Mouse (Mus musculus): ENCODE measurements around the gene Erc1. TPM values are rescaled to one million over a fixed set of nuclear protein-coding genes. Genes with fewer than 3 reads are reported as not detected.
"Not testable (repeated sequence)": the region's sequence is repeated elsewhere in the genome, so short reads cannot be mapped to it uniquely, and the experiment has no call there.

Erc1 gene
- total RNA-seq, 1 experiment from 2014 or later = 24.7 TPM

- DNase-seq = peak; percentile 51
Observed at GRCm38 (mm10) chr6:119709552-119709951, 138.4 kb downstream of the Erc1 start.

DNA sequence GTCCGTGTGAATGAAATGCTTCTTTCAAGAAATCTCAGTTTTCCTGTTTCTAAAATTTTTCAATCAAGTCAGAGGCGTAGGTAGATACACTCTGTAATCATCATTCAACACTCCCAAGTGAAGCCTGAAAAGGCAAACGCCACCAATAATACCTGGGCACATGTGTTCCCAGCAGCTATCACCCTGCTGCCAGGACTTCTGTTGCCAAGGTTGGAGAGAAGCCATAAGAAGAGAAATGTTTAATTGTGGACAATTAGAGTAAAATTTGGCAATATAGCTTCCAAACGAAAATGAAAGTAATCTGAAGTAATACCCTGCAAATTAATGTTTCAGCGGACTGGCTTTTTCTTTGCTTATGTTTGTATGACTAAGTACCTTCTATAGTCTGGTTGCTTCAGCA lies 140.1 kb downstream of the Erc1 start:
- DNase-seq = no peak

- no peak for DNase-seq
Observed at GRCm38 (mm10) chr6:119704899-119705298, 143.1 kb downstream of the Erc1 start.

- no peak for DNase-seq
Observed at GRCm38 (mm10) chr6:119692754-119693153, 155.2 kb downstream of the Erc1 start.

DNA sequence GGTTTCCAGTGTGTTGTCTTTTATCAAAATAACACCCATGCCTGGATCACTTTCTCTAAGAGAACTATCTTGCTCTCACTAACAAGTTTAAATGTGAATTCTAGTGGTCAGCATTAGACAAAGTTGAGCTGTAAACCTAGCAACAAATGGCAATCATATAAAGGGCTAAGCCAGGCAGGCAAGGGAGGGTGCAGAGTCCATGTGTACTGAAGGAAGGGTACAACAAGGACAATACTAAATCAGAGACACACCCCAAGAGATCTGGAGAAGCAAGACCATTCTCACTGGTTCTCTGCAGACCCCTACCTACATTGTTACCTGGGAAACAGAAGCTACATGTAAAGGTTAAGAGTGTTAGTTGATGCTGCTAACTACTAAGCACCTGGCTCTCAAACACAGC lies 161.5 kb downstream of the Erc1 start:
- no peak for DNase-seq

DNA sequence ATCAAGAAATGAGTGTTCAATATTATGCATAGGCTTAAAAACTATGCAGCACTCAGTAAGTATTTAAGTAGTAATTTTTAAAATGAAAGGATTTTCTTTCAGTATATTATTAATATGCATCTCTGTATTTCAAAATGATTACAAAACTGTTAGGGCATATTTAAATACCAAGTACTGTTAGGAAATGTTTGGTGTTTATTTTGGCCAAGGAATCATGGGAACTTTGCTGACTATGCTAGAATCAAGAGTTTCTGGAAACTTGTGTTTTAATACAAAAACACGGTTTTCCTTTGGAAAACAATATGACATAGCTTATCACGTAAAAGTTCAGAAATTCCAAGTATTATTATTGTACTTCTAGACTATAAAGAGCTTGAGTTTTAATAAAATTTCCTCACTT lies 167.2 kb downstream of the Erc1 start:
- no peak for DNase-seq

DNA sequence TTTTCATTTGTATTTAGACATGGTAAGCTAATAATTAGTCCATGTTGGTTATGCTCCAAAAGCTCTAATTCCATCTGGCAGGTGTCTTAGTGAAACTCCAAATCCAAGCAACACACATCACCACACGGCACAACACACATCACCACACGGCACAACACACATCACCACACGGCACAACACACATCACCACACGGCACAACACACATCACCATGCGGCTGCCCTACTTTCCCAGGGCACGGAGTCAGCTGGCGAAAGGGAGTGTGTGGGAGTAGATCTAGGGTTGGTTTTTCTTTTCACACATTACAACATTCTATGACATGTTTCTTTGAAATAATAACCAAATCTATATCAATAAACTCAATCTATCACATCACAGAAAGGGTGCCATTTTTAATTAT lies 173.2 kb downstream of the Erc1 start:
- DNase-seq = no peak

GRCm38 (mm10) chr6:119674201-119674810 lies 173.7 kb downstream of the Erc1 start:
- no peak for DNase-seq

GRCm38 (mm10) chr6:119669746-119670145 lies 178.2 kb downstream of the Erc1 start:
- peak; percentile 6 for DNase-seq

GRCm38 (mm10) chr6:119662936-119663335 lies 185.0 kb downstream of the Erc1 start:
- DNase-seq = no peak

- no peak for DNase-seq
Observed at GRCm38 (mm10) chr6:119661081-119661493, 186.9 kb downstream of the Erc1 start.

DNA sequence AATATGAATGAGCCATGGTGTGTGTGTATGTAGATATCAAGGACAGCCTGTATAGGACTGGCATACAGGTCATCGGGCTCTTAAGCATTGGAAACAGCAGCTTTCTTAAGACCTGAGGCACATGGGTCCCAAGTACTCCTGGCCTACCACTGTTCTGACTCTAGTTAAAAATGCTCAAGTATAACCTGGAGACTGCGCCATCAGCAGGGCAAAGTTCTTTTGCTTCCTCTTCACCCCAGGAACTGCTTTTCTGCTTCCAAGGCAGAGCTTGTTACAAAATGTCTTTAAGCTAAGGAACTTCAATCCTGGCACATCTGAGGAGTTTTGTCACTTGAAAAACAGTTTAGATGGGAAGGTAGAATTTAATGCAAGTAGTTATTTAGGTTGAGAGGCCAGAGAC lies 189.5 kb downstream of the Erc1 start:
- DNase-seq = no peak

DNA sequence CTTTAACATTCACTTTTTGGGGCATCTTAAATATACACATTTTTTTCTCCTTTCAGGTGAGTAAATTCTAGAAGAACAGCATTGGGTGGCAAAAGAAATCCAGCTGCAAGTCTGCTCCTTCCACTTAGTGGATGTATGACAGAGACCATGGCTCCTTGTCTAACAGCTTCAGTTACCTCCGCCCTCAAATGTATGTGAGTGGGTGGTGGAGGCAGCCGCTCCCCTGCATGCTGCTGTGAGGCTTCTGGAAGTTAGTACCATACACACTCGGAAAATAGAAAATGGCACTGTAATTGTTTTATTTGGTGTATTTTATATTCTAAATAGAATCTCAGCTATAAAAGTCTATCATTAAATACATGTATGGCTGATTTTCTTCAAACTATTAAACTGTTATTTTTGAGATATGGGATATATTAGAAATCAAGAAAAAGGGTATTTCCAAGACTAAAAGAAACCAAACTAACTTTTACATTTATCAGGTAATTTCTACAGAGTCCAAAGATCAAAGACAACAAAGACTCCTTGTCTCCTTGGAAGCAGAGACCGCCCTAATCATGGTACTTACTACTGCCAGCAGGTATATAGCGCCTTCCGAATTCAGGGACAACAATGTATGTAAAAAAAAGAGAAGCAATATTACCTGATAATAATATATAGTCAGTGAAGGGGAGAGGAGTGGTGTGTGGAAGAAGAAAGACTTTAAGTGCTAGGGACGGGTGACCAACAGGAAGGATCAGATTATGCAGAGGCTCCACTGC lies 190.4 kb downstream of the Erc1 start:
- no peak for DNase-seq

- not testable (repeated sequence) for DNase-seq
Observed at GRCm38 (mm10) chr6:119654777-119655176, 193.2 kb downstream of the Erc1 start.

GRCm38 (mm10) chr6:119643880-119644460 lies 204.0 kb downstream of the Erc1 start:
- no peak for DNase-seq

- no peak for DNase-seq
Observed at GRCm38 (mm10) chr6:119643178-119643728, 204.7 kb downstream of the Erc1 start.

DNA sequence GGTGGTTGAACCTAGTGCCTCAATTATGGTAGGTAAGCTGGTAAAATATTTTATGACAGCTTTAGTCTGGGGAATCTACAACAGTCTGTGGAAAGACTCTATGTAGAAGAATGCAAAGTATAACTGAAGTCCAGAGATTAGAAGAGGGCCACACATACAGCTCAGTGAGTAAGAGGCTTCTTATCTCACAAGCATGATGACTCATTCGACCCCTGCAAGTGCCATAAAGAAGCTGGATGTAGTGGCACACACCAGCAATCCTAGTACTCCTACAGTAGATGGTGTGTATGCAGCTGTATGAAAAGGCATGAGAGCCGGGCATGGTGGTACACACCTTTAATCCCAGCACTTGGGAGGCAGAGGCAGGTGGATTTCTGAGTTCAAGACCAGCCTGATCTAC lies 205.2 kb downstream of the Erc1 start:
- DNase-seq = no peak

GRCm38 (mm10) chr6:119635629-119636028 lies 212.3 kb downstream of the Erc1 start:
- peak; percentile 7 for DNase-seq

- no peak for DNase-seq
Observed at GRCm38 (mm10) chr6:119630622-119631021, 217.3 kb downstream of the Erc1 start.

GRCm38 (mm10) chr6:119601379-119601778 lies 246.6 kb downstream of the Erc1 start:
- DNase-seq = no peak

DNA sequence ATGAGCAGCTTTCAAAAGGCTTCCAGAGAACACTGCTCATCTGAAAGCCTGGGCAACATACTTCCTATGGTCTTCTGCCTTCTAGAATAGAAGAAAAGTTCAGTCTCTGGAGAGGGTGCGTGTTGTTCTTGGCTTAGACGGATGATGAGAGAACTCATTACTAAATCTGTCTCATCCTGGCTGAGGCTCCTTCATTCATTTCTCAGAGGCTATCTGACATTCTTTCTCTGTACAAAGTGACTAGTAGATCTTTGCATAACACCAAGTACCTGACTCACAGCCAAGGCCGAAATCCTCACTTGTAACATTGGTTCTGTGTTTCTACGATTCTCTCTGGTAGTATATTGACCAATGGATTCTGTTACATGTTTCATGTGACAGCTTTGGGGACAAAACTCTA lies 252.5 kb downstream of the Erc1 start:
- DNase-seq = peak; percentile 43

DNA sequence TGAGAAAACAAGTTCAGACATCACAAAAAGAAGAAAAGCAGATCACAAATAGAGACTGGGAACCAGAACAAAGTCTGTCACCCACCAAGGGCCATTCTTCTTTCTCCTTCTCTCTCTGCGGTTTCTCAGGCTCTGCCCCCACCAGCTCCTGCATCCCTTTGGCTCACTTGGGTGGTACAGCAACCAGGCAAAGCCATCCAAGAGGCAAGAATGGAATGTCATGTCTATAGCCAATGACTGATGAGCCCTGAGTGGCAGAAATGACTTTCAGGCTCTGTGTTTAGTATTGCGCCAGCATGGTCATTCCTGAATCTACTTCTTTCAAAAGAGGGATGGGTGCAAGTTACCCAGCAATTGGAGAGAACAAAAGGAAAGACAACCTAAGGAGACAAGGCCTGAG lies 257.1 kb downstream of the Erc1 start:
- DNase-seq = no peak

GRCm38 (mm10) chr6:119587897-119588296 lies 260.1 kb downstream of the Erc1 start:
- DNase-seq = no peak
